Mouse (Mus musculus): ENCODE results near the gene Gm10031. TPM values are rescaled to one million over a fixed set of nuclear protein-coding genes. Genes with fewer than 3 reads are reported as not detected.
A peak's percentile ranks its signal among the peaks of the same experiment; 100 is the strongest.
"Not testable (repeated sequence)": the region's sequence is repeated elsewhere in the genome, so short reads cannot be mapped to it uniquely, and the experiment has no call there.

Gene Gm10031
- polyA plus RNA-seq, 1 experiment from 2014 or later, result 1.9 TPM

GRCm38 (mm10) chr1:156532476-156533175 is 8.8 kb downstream of the Gm10031 start:
- not testable (repeated sequence) for H3K27ac ChIP-seq; H3K79me2 ChIP-seq (ENCODE audit: inconsistent target); H3K4me3 ChIP-seq (ENCODE audit: inconsistent target); H3K36me3 ChIP-seq (ENCODE audit: inconsistent target)
- WGBS (ENCODE audit: missing documents), result 85% methylated on average over 13 of the region's 16 CpGs

- Histone ChIP-seq H3K27ac (no peak overlapping the region), H3K36me3 (ENCODE audit: inconsistent target) (no peaks in the 10 kb centered on the region), H3K4me3 (ENCODE audit: inconsistent target) (no peak overlapping the region), H3K79me2 (ENCODE audit: inconsistent target) (no peaks in the 10 kb centered on the region)
- WGBS (ENCODE audit: missing documents), result 30% methylated on average over 2 of the region's 3 CpGs
Measured at GRCm38 (mm10) chr1:156533483-156533882, 9.7 kb downstream of the Gm10031 start.

- H3K27ac ChIP-seq, result no peak overlapping the region
- H3K4me3 ChIP-seq (ENCODE audit: inconsistent target), result no peak overlapping the region
- H3K36me3 ChIP-seq (ENCODE audit: inconsistent target), result no peaks in the 10 kb centered on the region
- no peaks in the 10 kb centered on the region for H3K79me2 ChIP-seq (ENCODE audit: inconsistent target)
- 97% methylated on average over 4 of the region's 4 CpGs for WGBS (ENCODE audit: missing documents)
Measured at GRCm38 (mm10) chr1:156533911-156534310, 10.1 kb downstream of the Gm10031 start.

GRCm38 (mm10) chr1:156537031-156537430 is 13.2 kb downstream of the Gm10031 start:
- no peaks in the 10 kb centered on the region for H3K79me2 ChIP-seq (ENCODE audit: inconsistent target)
- H3K27ac ChIP-seq, result no peak overlapping the region
- H3K4me3 ChIP-seq (ENCODE audit: inconsistent target), result no peak overlapping the region
- WGBS (ENCODE audit: missing documents), result 39% methylated on average over 2 of the region's 2 CpGs
- no peaks in the 10 kb centered on the region for H3K36me3 ChIP-seq (ENCODE audit: inconsistent target)

- Histone ChIP-seq H3K36me3 (ENCODE audit: inconsistent target) (no peaks in the 10 kb centered on the region), H3K79me2 (ENCODE audit: inconsistent target) (no peaks in the 10 kb centered on the region), H3K27ac (no peak overlapping the region), H3K4me3 (ENCODE audit: inconsistent target) (no peak overlapping the region)
- WGBS (ENCODE audit: missing documents), result 73% methylated on average over 6 of the region's 6 CpGs
Measured at GRCm38 (mm10) chr1:156537701-156538100, 13.9 kb downstream of the Gm10031 start.

- no peak overlapping the region for H3K27ac ChIP-seq
- H3K79me2 ChIP-seq (ENCODE audit: inconsistent target), result no peaks in the 10 kb centered on the region
- 97% methylated on average over 3 of the region's 3 CpGs for whole genome bisulfite sequencing (ENCODE audit: missing documents)
- H3K4me3 ChIP-seq (ENCODE audit: inconsistent target), result no peak overlapping the region
- H3K36me3 ChIP-seq (ENCODE audit: inconsistent target), result no peaks in the 10 kb centered on the region
Measured at GRCm38 (mm10) chr1:156538382-156538781, 14.6 kb downstream of the Gm10031 start.

- Histone ChIP-seq H3K4me3 (ENCODE audit: inconsistent target) (no peak overlapping the region), H3K79me2 (ENCODE audit: inconsistent target) (no peaks in the 10 kb centered on the region), H3K27ac (no peak overlapping the region), H3K36me3 (ENCODE audit: inconsistent target) (no peaks in the 10 kb centered on the region)
- WGBS (ENCODE audit: missing documents), result 84% methylated on average over 3 of the region's 4 CpGs
Measured at GRCm38 (mm10) chr1:156539787-156540560, 16.2 kb downstream of the Gm10031 start.

- WGBS (ENCODE audit: missing documents), result 76% methylated on average over 12 of the region's 12 CpGs
- H3K27ac ChIP-seq, result no peak overlapping the region
- no peaks in the 10 kb centered on the region for H3K36me3 ChIP-seq (ENCODE audit: inconsistent target)
- no peaks in the 10 kb centered on the region for H3K79me2 ChIP-seq (ENCODE audit: inconsistent target)
- H3K4me3 ChIP-seq (ENCODE audit: inconsistent target), result no peak overlapping the region
Measured at GRCm38 (mm10) chr1:156543999-156544398, 20.2 kb downstream of the Gm10031 start.

GRCm38 (mm10) chr1:156558024-156558930 is 34.5 kb downstream of the Gm10031 start, which contains the start of gene Abl2:
Gene Abl2 (plus strand): TSS chr1:156558786.
- Histone ChIP-seq H3K36me3 (ENCODE audit: inconsistent target) (no peaks in the 10 kb centered on the region), H3K27ac (no peak within 1 kb of the TSS), H3K79me2 (ENCODE audit: inconsistent target) (peaks cover 41% of the 10 kb centered on the region), H3K4me3 (ENCODE audit: inconsistent target) (peak within 1 kb of the TSS; percentile 55)
- 17% methylated on average over 41 of the region's 60 CpGs for WGBS (ENCODE audit: missing documents)

- WGBS (ENCODE audit: missing documents), result 1% methylated on average over 63 of the region's 66 CpGs
- H3K4me3 ChIP-seq (ENCODE audit: inconsistent target), result peak overlapping the region; percentile 55
- peaks cover 49% of the 10 kb centered on the region for H3K79me2 ChIP-seq (ENCODE audit: inconsistent target)
- H3K27ac ChIP-seq, result no peak overlapping the region
- H3K36me3 ChIP-seq (ENCODE audit: inconsistent target), result no peaks in the 10 kb centered on the region
Measured at GRCm38 (mm10) chr1:156558950-156559640, 35.3 kb downstream of the Gm10031 start.

GRCm38 (mm10) chr1:156559641-156560020 is 35.8 kb downstream of the Gm10031 start:
- Histone ChIP-seq H3K79me2 (ENCODE audit: inconsistent target) (peaks cover 54% of the 10 kb centered on the region), H3K27ac (no peak overlapping the region), H3K36me3 (ENCODE audit: inconsistent target) (no peaks in the 10 kb centered on the region), H3K4me3 (ENCODE audit: inconsistent target) (peak overlapping the region; percentile 55)
- WGBS (ENCODE audit: missing documents), result 25% methylated on average over 8 of the region's 8 CpGs

GRCm38 (mm10) chr1:156560500-156560899 is 36.7 kb downstream of the Gm10031 start:
- H3K27ac ChIP-seq, result no peak overlapping the region
- H3K36me3 ChIP-seq (ENCODE audit: inconsistent target), result no peaks in the 10 kb centered on the region
- peaks cover 63% of the 10 kb centered on the region for H3K79me2 ChIP-seq (ENCODE audit: inconsistent target)
- WGBS (ENCODE audit: missing documents), result 79% methylated on average over 9 of the region's 9 CpGs
- no peak overlapping the region for H3K4me3 ChIP-seq (ENCODE audit: inconsistent target)

GRCm38 (mm10) chr1:156565328-156565727 is 41.5 kb downstream of the Gm10031 start:
- peaks cover 100% of the 10 kb centered on the region for H3K79me2 ChIP-seq (ENCODE audit: inconsistent target)
- WGBS (ENCODE audit: missing documents), result 88% methylated on average over 2 of the region's 2 CpGs
- H3K4me3 ChIP-seq (ENCODE audit: inconsistent target), result no peak overlapping the region
- no peaks in the 10 kb centered on the region for H3K36me3 ChIP-seq (ENCODE audit: inconsistent target)
- H3K27ac ChIP-seq, result no peak overlapping the region

- Histone ChIP-seq H3K4me3 (ENCODE audit: inconsistent target) (no peak overlapping the region), H3K79me2 (ENCODE audit: inconsistent target) (peaks cover 100% of the 10 kb centered on the region), H3K36me3 (ENCODE audit: inconsistent target) (no peaks in the 10 kb centered on the region), H3K27ac (no peak overlapping the region)
- 100% methylated on average over 3 of the region's 3 CpGs for WGBS (ENCODE audit: missing documents)
Measured at GRCm38 (mm10) chr1:156566132-156566531, 42.3 kb downstream of the Gm10031 start.
